Mouse (Mus musculus): ENCODE measurements around the gene Vmn2r6.
"Not testable (repeated sequence)": the region's sequence is repeated elsewhere in the genome, so short reads cannot be mapped to it uniquely, and the experiment has no call there.

Vmn2r6 gene

GRCm38 (mm10) chr3:64565730-64566129, at the start of gene Vmn2r6:
Gene Vmn2r6 (minus strand): TSS chr3:64565830.
- in situ Hi-C loops (cut with MboI; ENCODE audit: low sequenced_read_pairs): not testable (repeated sequence)

GRCm38 (mm10) chr3:64587618-64588017, 22.0 kb upstream of the Vmn2r6 start:
- in situ Hi-C loops (cut with MboI; ENCODE audit: low sequenced_read_pairs): no loop called here

GRCm38 (mm10) chr3:64568793-64569192, 3.2 kb upstream of the Vmn2r6 start:
- in situ Hi-C loops (cut with MboI; ENCODE audit: low sequenced_read_pairs): not testable (repeated sequence)

GRCm38 (mm10) chr3:64523585-64523984, 42.0 kb downstream of the Vmn2r6 start:
- in situ Hi-C loops (cut with MboI; ENCODE audit: low sequenced_read_pairs): not testable (repeated sequence)

GRCm38 (mm10) chr3:64509742-64510141, 55.9 kb downstream of the Vmn2r6 start, which contains the start of gene Vmn2r5:
Gene Vmn2r5 (minus strand): TSS chr3:64509842.
- in situ Hi-C loops (cut with MboI; ENCODE audit: low sequenced_read_pairs): not testable (repeated sequence)

Data from CH12F3 (cell line).